Mouse (Mus musculus) embryonic stem cell, embryonic (primary cell): Measurements from ENCODE around the gene Fkrp.

Experiments used
- CTCF ChIA-PET, 4 experiments: fragments of 300-600 bp in 2 of 4; fragments of 350-600 bp in 2 of 4; sonication (Branson Sonifier 250); formaldehyde crosslinking; loops; one replicate each; lab custom pipeline; 2022; ENCODE audit warnings: inconsistent platforms in 2 of 4; lab: Charles Lee
- POLR2A ChIA-PET, 4 experiments: fragments of 300-600 bp in 2 of 4; fragments of 350-600 bp in 2 of 4; sonication (Branson Sonifier 250); formaldehyde crosslinking; loops; one replicate each; lab custom pipeline; 2022; ENCODE audit warnings: antibody characterized with exemption in 4 of 4, inconsistent platforms in 1 of 4; lab: Charles Lee

Gene Fkrp

GRCm38 (mm10) chr7:16841561-16842560 lies 25.3 kb upstream of the Fkrp start:
- POLR2A ChIA-PET, result interaction anchor here (0.7 to 2.8 kb wide), 21 partner anchors 8 to 72 kb away, joined by 3 to 10 read pairs (median 4); partner anchors contain the start of genes Slc1a5 (in 2 of the 4), Strn4 (in 2 of the 4) and Fkrp (in 1 of the 4)

GRCm38 (mm10) chr7:16841078-16841477 lies 24.5 kb upstream of the Fkrp start:
- CTCF ChIA-PET, result interaction anchor here in 2 of 4 experiments (1.0 to 2.6 kb wide), 2 partner anchors 33 to 51 kb away, joined by 3 to 5 read pairs; partner anchors contain the start of gene Gng8 (in 1 of the 2)

More at GRCm38 (mm10) chr7:16841561-16842560, 25.3 kb upstream of the Fkrp start:
- CTCF ChIA-PET, result interaction anchor here (0.5 to 2.6 kb wide), 18 partner anchors 11 to 379 kb away, joined by 3 to 7 read pairs (median 3); partner anchors contain the start of gene Gng8 (in 1 of the 4)

GRCm38 (mm10) chr7:16840109-16840491 lies 23.6 kb upstream of the Fkrp start:
- POLR2A ChIA-PET, result interaction anchor here in 1 of 4 experiments (1.5 kb wide), 1 partner anchor 10 kb away, joined by 3 read pairs; no protein-coding TSS in a partner anchor
- CTCF ChIA-PET, result no interaction called here

More at GRCm38 (mm10) chr7:16841078-16841477, 24.5 kb upstream of the Fkrp start:
- POLR2A ChIA-PET, result interaction anchor here in 2 of 4 experiments (0.7 to 2.3 kb wide), 4 partner anchors 13 to 46 kb away, joined by 3 to 8 read pairs (median 5); partner anchors contain the start of genes Fkrp (in 1 of the 2) and Strn4 (in 1 of the 2)

GRCm38 (mm10) chr7:16839427-16840108 lies 23.0 kb upstream of the Fkrp start:
- POLR2A ChIA-PET, result interaction anchor here in 3 of 4 experiments (0.6 to 1.5 kb wide), 4 partner anchors 9 to 102 kb away, joined by 3 to 4 read pairs (median 3); no protein-coding TSS in a partner anchor
- CTCF ChIA-PET, result interaction anchor here in 1 of 4 experiments (0.8 kb wide), 1 partner anchor 55 kb away, joined by 4 read pairs; no protein-coding TSS in a partner anchor

GRCm38 (mm10) chr7:16838804-16839426 lies 22.4 kb upstream of the Fkrp start:
- CTCF ChIA-PET, result interaction anchor here in 2 of 4 experiments (0.6 to 0.8 kb wide), 2 partner anchors 56 to 234 kb away, joined by 4 read pairs; no protein-coding TSS in a partner anchor
- POLR2A ChIA-PET, result interaction anchor here in 3 of 4 experiments (0.6 to 1.5 kb wide), 4 partner anchors 9 to 102 kb away, joined by 3 to 4 read pairs (median 3); no protein-coding TSS in a partner anchor

- ChIA-PET CTCF (interaction anchor here in 1 of 4 experiments (0.6 kb wide), 1 partner anchor 233 kb away, joined by 4 read pairs; no protein-coding TSS in a partner anchor), POLR2A (interaction anchor here in 3 of 4 experiments (1.2 to 1.5 kb wide), 4 partner anchors 8 to 54 kb away, joined by 3 read pairs; no protein-coding TSS in a partner anchor)
Measured at GRCm38 (mm10) chr7:16837916-16838803, 21.6 kb upstream of the Fkrp start.

- ChIA-PET POLR2A (interaction anchor here in 2 of 4 experiments (0.7 to 1.7 kb wide), 10 partner anchors 9 to 544 kb away, joined by 3 to 6 read pairs (median 3); partner anchors contain the start of genes Ccdc9 (in 1 of the 2), Prkd2 (in 1 of the 2) and Slc1a5 (in 1 of the 2)), CTCF (interaction anchor here in 2 of 4 experiments (1.1 to 1.6 kb wide), 3 partner anchors 12 to 23 kb away, joined by 3 to 10 read pairs (median 4); partner anchors contain the start of gene Prkd2 (in 1 of the 2))
Measured at GRCm38 (mm10) chr7:16830449-16830848, 13.9 kb upstream of the Fkrp start.

- CTCF ChIA-PET, result interaction anchor here in 1 of 4 experiments (1.2 kb wide), 1 partner anchor 16 kb away, joined by 5 read pairs; no protein-coding TSS in a partner anchor
- POLR2A ChIA-PET, result interaction anchor here in 3 of 4 experiments (0.6 to 1.4 kb wide), 3 partner anchors 44 to 121 kb away, joined by 3 to 4 read pairs (median 3); no protein-coding TSS in a partner anchor
Measured at GRCm38 (mm10) chr7:16827274-16827673, 10.7 kb upstream of the Fkrp start.

GRCm38 (mm10) chr7:16826571-16826970 lies 10.0 kb upstream of the Fkrp start:
- POLR2A ChIA-PET, result interaction anchor here in 2 of 4 experiments (0.6 to 1.4 kb wide), 3 partner anchors 17 to 113 kb away, joined by 3 to 4 read pairs (median 3); no protein-coding TSS in a partner anchor

GRCm38 (mm10) chr7:16825785-16826184 lies 9.3 kb upstream of the Fkrp start:
- ChIA-PET CTCF (interaction anchor here in 2 of 4 experiments (0.7 to 1.2 kb wide), 3 partner anchors 15 to 66 kb away, joined by 3 to 5 read pairs (median 3); partner anchors contain the start of gene Gng8 (in 1 of the 2)), POLR2A (interaction anchor here in 1 of 4 experiments (1.4 kb wide), 1 partner anchor 42 kb away, joined by 4 read pairs; no protein-coding TSS in a partner anchor)

More at GRCm38 (mm10) chr7:16826571-16826970, 10.0 kb upstream of the Fkrp start:
- CTCF ChIA-PET, result interaction anchor here in 2 of 4 experiments (0.7 to 1.2 kb wide), 3 partner anchors 15 to 65 kb away, joined by 3 to 5 read pairs (median 3); partner anchors contain the start of gene Gng8 (in 1 of the 2)

GRCm38 (mm10) chr7:16823734-16824133 lies 7.2 kb upstream of the Fkrp start:
- CTCF ChIA-PET, result interaction anchor here in 1 of 4 experiments (1.2 to 1.3 kb wide), 2 partner anchors 11 to 18 kb away, joined by 3 read pairs; no protein-coding TSS in a partner anchor
- POLR2A ChIA-PET, result interaction anchor here in 3 of 4 experiments (0.6 to 3.4 kb wide), 4 partner anchors 13 to 229 kb away, joined by 4 to 9 read pairs (median 6); partner anchors contain the start of gene Prkd2 (in 1 of the 3)

GRCm38 (mm10) chr7:16821669-16822101 lies 5.2 kb upstream of the Fkrp start:
- POLR2A ChIA-PET, result interaction anchor here in 3 of 4 experiments (0.6 to 3.4 kb wide), 7 partner anchors 9 to 132 kb away, joined by 3 to 12 read pairs (median 4); no protein-coding TSS in a partner anchor
- CTCF ChIA-PET, result interaction anchor here in 2 of 4 experiments (0.6 to 2.3 kb wide), 5 partner anchors 11 to 32 kb away, joined by 3 to 6 read pairs (median 3); no protein-coding TSS in a partner anchor

GRCm38 (mm10) chr7:16821091-16821490 lies 4.6 kb upstream of the Fkrp start:
- CTCF ChIA-PET, result interaction anchor here in 1 of 4 experiments (1.3 to 2.3 kb wide), 5 partner anchors 10 to 70 kb away, joined by 3 to 6 read pairs (median 3); partner anchors contain the start of gene Gng8
- POLR2A ChIA-PET, result interaction anchor here in 3 of 4 experiments (0.6 to 3.4 kb wide), 7 partner anchors 10 to 48 kb away, joined by 3 to 9 read pairs (median 4); no protein-coding TSS in a partner anchor

GRCm38 (mm10) chr7:16820271-16820763 lies 3.8 kb upstream of the Fkrp start:
- POLR2A ChIA-PET, result interaction anchor here in 2 of 4 experiments (0.6 to 2.2 kb wide), 9 partner anchors 10 to 338 kb away, joined by 3 to 8 read pairs (median 3); partner anchors contain the start of gene Prkd2 (in 1 of the 2)
- CTCF ChIA-PET, result interaction anchor here in 3 of 4 experiments (1.0 to 2.3 kb wide), 7 partner anchors 10 to 71 kb away, joined by 3 to 6 read pairs (median 3); partner anchors contain the start of gene Gng8 (in 1 of the 3)
